Mouse (Mus musculus) ES-Bruce4 (cell line): ENCODE measurements around the gene Lrrn4.

ENCODE experiments used
- CTCF ChIP-seq: IDR thresholded peaks from one replicate; pipeline ENCODE4 v1.8.1; 2011; ENCODE audit warnings: low read depth, low read length
- POLR2A ChIP-seq: IDR thresholded peaks from one replicate; pipeline ENCODE4 v1.8.1; 2011; ENCODE audit warnings: low read length; ENCODE audit not compliant: insufficient read depth

DNA sequence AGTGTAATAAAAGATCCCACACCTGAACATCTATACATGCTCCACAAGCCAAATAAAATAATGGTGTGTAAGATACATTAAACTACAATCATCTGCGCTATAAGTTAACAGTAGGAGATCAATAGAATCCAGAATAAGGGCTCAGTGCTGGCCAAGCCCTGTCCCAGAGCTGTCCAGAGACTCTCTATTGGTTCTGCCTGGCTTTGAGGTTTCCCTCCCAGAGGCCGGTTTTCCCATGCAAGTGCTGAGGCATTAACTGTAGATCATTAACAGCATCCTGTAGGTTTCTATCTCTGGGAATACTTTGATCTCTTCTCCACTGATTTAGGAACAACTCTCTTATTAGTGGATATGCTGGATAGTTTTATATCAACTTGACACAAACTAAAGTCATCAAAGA, 48.3 kb upstream of the Lrrn4 start:
- TF ChIP-seq CTCF, result no peak
- no peak for TF ChIP-seq POLR2A
